Mouse (Mus musculus) limb, embryonic 11.5 days (tissue): ENCODE data around the gene Slc5a9. TPM values are rescaled to one million over a fixed set of nuclear protein-coding genes. Genes with fewer than 3 reads are reported as not detected.
"Not testable (repeated sequence)": the region's sequence is repeated elsewhere in the genome, so short reads cannot be mapped to it uniquely, and the experiment has no call there.

ENCODE experiments used
- ATAC-seq: fragments of 200-750 bp; cut with Nextera tagmentation; 2 replicates; pipeline ENCODE4 v1.8.0; 2017; ENCODE audit warnings: low read depth; ENCODE audit not compliant: insufficient number of reproducible peaks, low FRiP score, low TSS enrichment
- DNase-seq: peaks from one replicate; pipeline ENCODE4 v3.0.0-alpha.2; 2015; ENCODE audit warnings: low spot score
- H3K27ac ChIP-seq: fragments of 300-500 bp; sonication (generic); replicated peaks from 2 replicates; pipeline ENCODE4 v1.5.1; 2014; ENCODE audit warnings: low read depth, mild to moderate bottlenecking, low read length
- H3K27me3 ChIP-seq: fragments of 300-500 bp; sonication (generic); 2 replicates; pipeline ENCODE4 v1.6.1; 2014; ENCODE audit warnings: mild to moderate bottlenecking, low read length, mixed read lengths; ENCODE audit not compliant: control insufficient read depth, insufficient read depth
- H3K36me3 ChIP-seq: fragments of 300-500 bp; sonication (generic); 2 replicates; pipeline ENCODE4 v1.6.1; 2014; ENCODE audit warnings: mild to moderate bottlenecking, low read length, moderate library complexity, mixed read lengths; ENCODE audit not compliant: control insufficient read depth, insufficient read depth
- H3K4me1 ChIP-seq: fragments of 300-500 bp; sonication (generic); 2 replicates; pipeline ENCODE4 v1.6.1; 2014; ENCODE audit warnings: low read length, mixed read lengths; ENCODE audit not compliant: control insufficient read depth, insufficient read depth
- H3K4me2 ChIP-seq: fragments of 300-500 bp; sonication (generic); 2 replicates; pipeline ENCODE4 v1.6.1; 2014; ENCODE audit warnings: low read depth, mild to moderate bottlenecking, moderate library complexity; ENCODE audit not compliant: severe bottlenecking
- H3K4me3 ChIP-seq: fragments of 300-500 bp; sonication (generic); 2 replicates; pipeline ENCODE4 v1.5.1; 2014; ENCODE audit warnings: low read depth, low read length
- H3K9ac ChIP-seq: fragments of 300-500 bp; sonication (generic); 2 replicates; pipeline ENCODE4 v1.6.1; 2014; ENCODE audit warnings: mild to moderate bottlenecking, low read length
- H3K9me3 ChIP-seq: fragments of 300-500 bp; sonication (generic); 2 replicates; pipeline ENCODE4 v1.6.1; 2016; ENCODE audit warnings: low read length; ENCODE audit not compliant: control insufficient read depth
- WGBS: fragments of 180-500 bp; shearing (Covaris S2); extraction: QIAGEN DNeasy Blood & Tissue Kit; methylation state at CpG from one replicate; pipeline ENCODE4 v1.1.7; 2014; 5-methylcytosine and 5-hydroxymethylcytosine counted together
- polyA plus RNA-seq: library from polyadenylated mRNA; unstranded; fragments of >200 nt; fragmentation: Nextera tagmentation; extraction: Ambion mirVana; gene quantifications from 2 replicates; pipeline ENCODE4 v1.2.1, GENCODE M21; 2014

Gene Slc5a9
- polyA plus RNA-seq = 0.08 TPM in 1 of 2 replicates, not detected in the other

DNA sequence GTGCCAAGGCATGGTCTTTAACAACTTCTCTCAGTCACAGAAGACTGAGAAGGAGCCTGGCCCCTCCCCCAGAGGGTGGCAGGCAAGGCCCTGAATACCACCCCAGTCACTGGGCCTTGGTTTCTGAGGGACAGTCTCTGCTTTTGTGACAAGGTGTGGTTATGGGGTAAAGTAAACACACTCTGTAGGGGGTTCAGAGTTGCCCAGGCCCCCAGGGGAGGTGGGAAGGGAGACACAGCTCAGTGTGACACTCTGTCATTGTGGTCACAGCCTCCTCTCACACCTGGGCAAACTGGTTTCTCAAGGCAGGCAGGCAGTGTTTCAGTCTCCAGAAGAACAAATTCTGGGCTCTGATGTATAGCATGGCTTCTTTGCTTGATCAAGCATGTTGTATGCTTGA lies at the start of gene Slc5a9:
Gene Slc5a9 (minus strand): TSS at position 144 of the 400 bp plus-strand sequence.
- Histone ChIP-seq H3K4me3 (no peak within 1 kb of the TSS), H3K9ac (no peak within 1 kb of the TSS), H3K27me3 (no peaks in the 10 kb centered on the region), H3K4me1 (no peaks in the 10 kb centered on the region), H3K4me2 (no peak within 1 kb of the TSS), H3K9me3 (no peaks in the 10 kb centered on the region), H3K36me3 (no peaks in the 10 kb centered on the region), H3K27ac (no peak within 1 kb of the TSS)
- no peak for ATAC-seq
- DNase-seq = no peak

DNA sequence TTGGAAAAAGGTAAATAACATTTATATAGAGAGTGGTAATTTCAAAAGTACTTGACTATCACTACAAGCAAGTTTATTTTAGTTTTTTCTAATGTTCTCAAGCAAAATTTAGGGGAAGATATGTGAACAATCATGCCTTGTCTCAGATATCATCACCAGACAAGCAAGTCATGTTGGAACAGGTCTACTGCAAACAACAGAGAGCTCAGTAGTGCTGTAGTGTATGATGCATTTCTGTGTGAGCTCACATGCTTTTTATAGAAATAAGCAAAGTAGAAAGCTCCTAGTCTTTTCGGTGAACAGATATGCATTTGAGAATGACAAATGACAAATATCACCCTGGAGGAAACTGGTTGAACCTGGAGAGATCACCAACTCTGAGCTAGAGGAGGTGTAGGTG lies 16.4 kb upstream of the Slc5a9 start, which contains the start of gene Skint8:
Gene Skint8 (plus strand): TSS at position 301 of the 400 bp plus-strand sequence.
- Histone ChIP-seq H3K27ac (no peak within 1 kb of the TSS), H3K27me3 (no peaks in the 10 kb centered on the region), H3K9me3 (no peaks in the 10 kb centered on the region), H3K4me1 (no peaks in the 10 kb centered on the region), H3K9ac (no peak within 1 kb of the TSS), H3K36me3 (no peaks in the 10 kb centered on the region), H3K4me2 (no peak within 1 kb of the TSS), H3K4me3 (no peak within 1 kb of the TSS)
- WGBS = 78% methylated on average over 1 of the region's 1 CpGs
- ATAC-seq (no peak), DNase-seq (no peak)

DNA sequence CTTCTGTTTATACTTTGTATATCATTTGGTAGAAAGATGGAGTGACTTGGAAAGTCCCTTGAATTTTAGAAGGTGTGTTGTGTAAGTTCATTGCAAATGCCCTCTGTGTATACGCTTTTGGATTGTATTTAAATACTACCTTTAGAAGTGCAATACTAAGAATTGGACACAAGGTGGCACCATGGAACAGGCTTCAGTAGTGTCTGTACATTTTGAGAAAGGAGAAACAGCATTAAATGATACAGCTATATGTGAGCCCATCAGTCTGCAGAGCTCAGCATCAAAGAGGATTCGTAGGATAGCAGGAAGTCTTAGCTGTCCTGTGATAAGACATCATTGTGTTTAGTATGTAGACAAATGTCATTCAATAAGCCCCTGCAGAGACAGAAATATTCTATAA lies 5.2 kb upstream of the Slc5a9 start:
- no peaks in the 10 kb centered on the region for H3K27me3 ChIP-seq
- no peaks in the 10 kb centered on the region for H3K4me1 ChIP-seq
- no peak overlapping the region for H3K4me2 ChIP-seq
- H3K4me3 ChIP-seq = no peak overlapping the region
- no peak overlapping the region for H3K27ac ChIP-seq
- 51% methylated on average over 2 of the region's 2 CpGs for WGBS
- DNase-seq (no peak), ATAC-seq (0 out of 2 replicates have a peak, but pooled peaks have one; percentile 44)
- no peaks in the 10 kb centered on the region for H3K36me3 ChIP-seq
- no peak overlapping the region for H3K9ac ChIP-seq
- H3K9me3 ChIP-seq = no peaks in the 10 kb centered on the region

DNA sequence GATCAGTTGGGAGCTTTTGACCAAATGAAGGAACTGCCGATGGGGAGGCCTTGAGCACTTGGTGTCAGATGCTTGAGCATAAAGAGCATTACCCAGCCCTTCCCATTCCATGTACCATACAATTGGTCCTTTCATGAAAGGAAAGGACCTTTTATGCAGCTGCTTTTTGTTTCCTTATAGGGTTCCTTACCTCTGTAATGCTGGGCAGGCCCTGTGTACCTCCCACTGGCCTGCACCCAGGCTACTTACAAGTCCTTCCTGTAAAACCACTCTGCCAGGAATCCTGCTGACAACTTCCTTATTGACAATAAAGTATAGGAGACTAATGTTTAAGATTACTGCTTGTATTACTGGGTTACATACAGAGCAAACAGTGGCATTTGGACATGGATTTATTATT lies 1.2 kb downstream of the Slc5a9 start:
- no peaks in the 10 kb centered on the region for H3K9me3 ChIP-seq
- no peaks in the 10 kb centered on the region for H3K27me3 ChIP-seq
- H3K36me3 ChIP-seq = no peaks in the 10 kb centered on the region
- 100% methylated on average over 1 of the region's 1 CpGs for WGBS
- DNase-seq = no peak
- no peak overlapping the region for H3K27ac ChIP-seq
- no peak for ATAC-seq
- H3K4me1 ChIP-seq = no peaks in the 10 kb centered on the region
- no peak overlapping the region for H3K4me3 ChIP-seq
- no peak overlapping the region for H3K4me2 ChIP-seq
- no peak overlapping the region for H3K9ac ChIP-seq

DNA sequence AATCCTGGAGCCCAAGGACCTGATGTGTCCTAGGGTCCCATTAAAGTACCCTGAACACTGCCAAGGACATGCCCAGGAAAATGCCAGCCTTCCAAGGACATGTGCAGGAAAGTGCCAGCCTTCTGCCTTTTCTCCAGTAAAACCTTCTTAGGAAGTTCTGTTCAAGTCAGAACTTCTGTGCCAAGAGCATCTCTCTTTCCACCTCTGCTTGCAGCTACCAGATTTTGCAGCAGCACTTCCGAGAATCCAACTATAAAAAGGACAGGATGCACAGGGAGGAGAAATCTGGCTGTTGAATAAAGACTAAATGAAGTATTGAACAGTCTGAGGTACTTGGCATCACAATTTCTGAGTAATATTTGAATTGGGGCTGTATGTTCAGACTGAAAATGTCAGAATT lies 2.2 kb downstream of the Slc5a9 start:
- DNase-seq, H3K27me3 ChIP-seq, H3K9me3 ChIP-seq, H3K4me2 ChIP-seq, H3K4me1 ChIP-seq, H3K9ac ChIP-seq, H3K4me3 ChIP-seq, ATAC-seq, H3K27ac ChIP-seq, H3K36me3 ChIP-seq: not testable (repeated sequence)
- WGBS = 89% methylated on average over 1 of the region's 1 CpGs

DNA sequence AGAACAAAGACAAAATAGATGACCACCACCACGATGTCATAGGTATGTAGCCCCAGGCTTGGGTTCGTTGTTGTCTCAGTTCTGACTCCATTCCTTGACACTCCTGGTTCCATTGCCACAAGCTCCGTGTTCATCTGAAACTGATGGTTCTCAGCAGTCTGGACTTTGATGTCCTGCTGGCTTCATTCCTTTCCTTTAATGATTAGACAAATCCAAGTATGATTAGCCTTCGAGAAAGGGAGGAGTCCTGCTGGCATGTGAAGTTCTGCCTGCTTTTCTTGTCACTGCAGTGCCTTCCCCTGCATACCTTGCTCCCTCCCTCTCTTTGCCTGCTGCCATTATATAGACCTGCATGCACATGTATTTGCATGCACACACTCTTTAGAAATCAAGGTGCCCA lies 4.2 kb downstream of the Slc5a9 start:
- Histone ChIP-seq H3K9me3 (no peaks in the 10 kb centered on the region), H3K27me3 (no peaks in the 10 kb centered on the region), H3K4me1 (no peaks in the 10 kb centered on the region), H3K36me3 (no peaks in the 10 kb centered on the region), H3K4me3 (no peak overlapping the region), H3K27ac (no peak overlapping the region), H3K4me2 (no peak overlapping the region), H3K9ac (no peak overlapping the region)
- no peak for ATAC-seq
- DNase-seq = no peak
- 69% methylated on average over 4 of the region's 4 CpGs for WGBS

DNA sequence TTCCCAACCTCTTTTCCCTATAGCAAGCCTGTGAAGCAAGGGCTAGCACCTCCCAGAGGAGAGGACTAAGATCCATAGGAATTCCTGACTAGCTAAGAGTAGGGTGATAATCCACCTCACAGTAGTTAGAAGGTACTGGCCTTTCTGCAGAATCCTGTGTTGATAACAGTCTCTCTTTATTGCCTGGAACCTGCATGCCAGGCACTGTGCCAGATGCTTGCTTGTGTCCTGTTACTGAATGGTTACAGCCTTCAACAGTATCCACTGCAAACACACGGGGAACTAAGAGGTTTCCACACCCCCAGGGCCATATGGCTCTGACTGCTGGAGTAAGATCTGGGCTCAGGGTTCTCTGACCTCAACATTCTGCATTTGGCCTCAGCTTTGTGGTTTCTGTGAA lies 5.0 kb downstream of the Slc5a9 start:
- H3K9ac ChIP-seq = no peak overlapping the region
- WGBS = 17% methylated on average over 1 of the region's 1 CpGs
- ATAC-seq (no peak), DNase-seq (no peak)
- H3K9me3 ChIP-seq = no peaks in the 10 kb centered on the region
- H3K27ac ChIP-seq = no peak overlapping the region
- H3K4me3 ChIP-seq = no peak overlapping the region
- H3K36me3 ChIP-seq = no peaks in the 10 kb centered on the region
- no peaks in the 10 kb centered on the region for H3K4me1 ChIP-seq
- no peak overlapping the region for H3K4me2 ChIP-seq
- no peaks in the 10 kb centered on the region for H3K27me3 ChIP-seq

DNA sequence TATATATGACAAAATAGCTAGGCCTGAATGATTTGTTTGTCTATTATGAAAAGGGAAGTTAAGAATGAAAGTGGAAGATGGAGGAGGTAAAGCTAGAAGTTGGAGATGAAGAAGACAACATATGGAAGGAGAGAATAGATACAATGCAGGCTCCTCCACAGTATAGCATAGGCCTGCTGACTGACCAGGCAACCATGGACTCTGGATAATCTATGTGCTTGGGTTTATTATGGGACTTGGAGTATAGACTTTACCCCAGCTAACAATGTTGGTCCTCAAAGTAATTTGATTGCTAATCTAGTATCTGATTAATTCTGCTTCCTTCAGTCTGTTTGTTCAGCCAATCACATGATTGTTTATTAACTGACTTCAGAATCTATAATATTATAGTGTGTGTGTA lies 10.6 kb downstream of the Slc5a9 start:
- Histone ChIP-seq H3K4me1 (no peaks in the 10 kb centered on the region), H3K4me3 (no peak overlapping the region), H3K36me3 (no peaks in the 10 kb centered on the region), H3K9ac (no peak overlapping the region), H3K9me3 (no peaks in the 10 kb centered on the region), H3K4me2 (no peak overlapping the region), H3K27ac (no peak overlapping the region), H3K27me3 (no peaks in the 10 kb centered on the region)
- ATAC-seq (no peak), DNase-seq (no peak)

DNA sequence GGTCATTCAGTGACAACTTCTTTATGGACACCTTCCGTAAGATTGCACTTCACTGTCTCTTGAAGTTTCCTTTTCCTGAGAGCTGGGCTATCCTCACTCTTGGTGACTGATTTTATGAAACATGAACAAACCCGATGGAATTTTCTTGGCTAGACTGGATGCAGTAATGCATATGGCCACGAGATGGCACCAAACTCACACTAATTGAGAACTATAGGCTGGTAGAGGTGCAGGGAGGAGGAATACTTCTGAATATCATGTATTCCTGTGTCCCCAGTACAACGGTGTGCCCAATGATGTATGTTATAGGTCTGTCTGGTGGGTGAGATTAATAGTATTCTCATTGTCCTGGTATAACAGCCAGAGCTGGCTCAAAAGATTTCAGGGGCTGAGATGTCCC lies 16.1 kb downstream of the Slc5a9 start:
- H3K4me3 ChIP-seq = no peak overlapping the region
- H3K9ac ChIP-seq = no peak overlapping the region
- H3K9me3 ChIP-seq = no peaks in the 10 kb centered on the region
- peak; percentile 74; the same call in 1 of the 2 replicates for ATAC-seq
- H3K4me1 ChIP-seq = no peaks in the 10 kb centered on the region
- H3K27me3 ChIP-seq = no peaks in the 10 kb centered on the region
- H3K4me2 ChIP-seq = no peak overlapping the region
- peak; percentile 83 for DNase-seq
- no peak overlapping the region for H3K27ac ChIP-seq
- H3K36me3 ChIP-seq = no peaks in the 10 kb centered on the region
- 24% methylated on average over 4 of the region's 4 CpGs for WGBS
